Mouse (Mus musculus): ENCODE data around the gene Sdha. TPM values are rescaled to one million over a fixed set of nuclear protein-coding genes. Genes with fewer than 3 reads are reported as not detected.

The Sdha gene
- polyA plus RNA-seq, 1 experiment, result 83.1 TPM

DNA sequence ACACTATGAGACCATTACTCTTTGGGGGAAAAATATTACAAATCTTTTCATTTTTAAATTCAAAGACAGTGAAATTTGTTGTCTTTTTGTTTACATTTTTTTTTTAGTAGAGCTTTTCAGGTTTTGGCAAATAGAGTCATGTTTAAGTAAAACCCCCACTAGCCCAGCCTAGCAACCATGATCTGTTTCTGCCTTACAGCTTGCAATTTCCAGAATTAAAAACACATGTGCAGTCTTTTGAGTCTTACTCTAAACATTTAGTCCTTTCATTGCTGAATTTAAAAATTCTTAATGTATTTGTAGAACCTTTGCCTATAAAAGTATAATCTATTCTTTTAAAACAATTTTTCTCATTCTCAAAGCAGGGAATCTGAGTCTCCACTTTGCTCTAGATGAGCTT lies 20.8 kb downstream of the Sdha start:
- TF ChIP-seq POLR2A (IDR thresholded peaks at IDR 0.05; ENCODE audit: control insufficient read depth, low read depth, low read length) (no peak), CTCF (IDR thresholded peaks at IDR 0.05; ENCODE audit: control insufficient read depth, insufficient read depth, insufficient replicate concordance, low read depth, low read length) (no peak)
- Histone ChIP-seq H3K27ac (ENCODE audit: control insufficient read depth, insufficient read depth, low read depth, low read length) (no peak overlapping the region), H3K36me3 (ENCODE audit: control insufficient read depth, insufficient read depth, low read length) (peaks cover 5% of the 10 kb centered on the region), H3K27me3 (ENCODE audit: control insufficient read depth, insufficient read depth, low read length) (no peaks in the 10 kb centered on the region), H3K4me1 (ENCODE audit: control insufficient read depth, insufficient read depth, low read length) (no peaks in the 10 kb centered on the region), H3K4me3 (ENCODE audit: control insufficient read depth, low read depth, low read length) (no peak overlapping the region)

- Histone ChIP-seq H3K4me1 (ENCODE audit: control insufficient read depth, insufficient read depth, low read length) (no peaks in the 10 kb centered on the region), H3K36me3 (ENCODE audit: control insufficient read depth, insufficient read depth, low read length) (no peaks in the 10 kb centered on the region), H3K27me3 (ENCODE audit: control insufficient read depth, insufficient read depth, low read length) (no peaks in the 10 kb centered on the region), H3K4me3 (ENCODE audit: control insufficient read depth, low read depth, low read length) (peak within 1 kb of the TSS; percentile 94), H3K27ac (ENCODE audit: control insufficient read depth, insufficient read depth, low read depth, low read length) (peak within 1 kb of the TSS; percentile 87)
- peak; percentile 94; the same call in 1 of the 2 replicates for TF ChIP-seq POLR2A (IDR thresholded peaks at IDR 0.05; ENCODE audit: control insufficient read depth, low read depth, low read length)
- no peak for TF ChIP-seq CTCF (IDR thresholded peaks at IDR 0.05; ENCODE audit: control insufficient read depth, insufficient read depth, insufficient replicate concordance, low read depth, low read length)
Measured at GRCm38 (mm10) chr13:74317170-74317849, 32.8 kb downstream of the Sdha start, which contains the start of gene Pdcd6. TSS of gene Pdcd6 (minus strand) at chr13:74317580.

- no peak for TF ChIP-seq POLR2A (IDR thresholded peaks at IDR 0.05; ENCODE audit: control insufficient read depth, low read depth, low read length)
- TF ChIP-seq CTCF (IDR thresholded peaks at IDR 0.05; ENCODE audit: control insufficient read depth, insufficient read depth, insufficient replicate concordance, low read depth, low read length), result no peak
- no peaks in the 10 kb centered on the region for H3K27me3 ChIP-seq (ENCODE audit: control insufficient read depth, insufficient read depth, low read length)
- H3K4me3 ChIP-seq (ENCODE audit: control insufficient read depth, low read depth, low read length), result peak overlapping the region; percentile 94
- no peaks in the 10 kb centered on the region for H3K4me1 ChIP-seq (ENCODE audit: control insufficient read depth, insufficient read depth, low read length)
- H3K36me3 ChIP-seq (ENCODE audit: control insufficient read depth, insufficient read depth, low read length), result no peaks in the 10 kb centered on the region
- H3K27ac ChIP-seq (ENCODE audit: control insufficient read depth, insufficient read depth, low read depth, low read length), result peak overlapping the region; percentile 87
Measured at GRCm38 (mm10) chr13:74316789-74317169, 33.3 kb downstream of the Sdha start.

DNA sequence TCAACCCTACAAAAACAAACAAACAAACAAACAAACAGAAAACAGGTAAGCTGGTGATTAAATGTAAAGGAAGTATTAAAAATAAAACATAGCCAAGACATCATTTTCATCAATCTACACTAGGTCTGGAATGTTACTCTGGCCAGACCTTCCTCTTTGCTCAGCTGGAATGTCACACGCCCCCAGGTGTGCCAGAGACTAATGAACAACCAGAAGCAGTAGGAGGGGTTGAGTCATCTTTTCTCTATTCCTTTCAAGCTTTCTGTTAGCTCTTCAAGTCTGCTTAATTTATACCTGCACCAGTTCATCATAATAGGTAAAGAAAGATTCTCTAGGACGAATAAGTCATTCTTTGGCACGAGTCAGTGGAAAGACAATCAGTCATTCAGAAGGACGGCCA lies 33.7 kb downstream of the Sdha start:
- peak overlapping the region; percentile 87 for H3K27ac ChIP-seq (ENCODE audit: control insufficient read depth, insufficient read depth, low read depth, low read length)
- H3K4me1 ChIP-seq (ENCODE audit: control insufficient read depth, insufficient read depth, low read length), result no peaks in the 10 kb centered on the region
- peak overlapping the region; percentile 94 for H3K4me3 ChIP-seq (ENCODE audit: control insufficient read depth, low read depth, low read length)
- TF ChIP-seq POLR2A (IDR thresholded peaks at IDR 0.05; ENCODE audit: control insufficient read depth, low read depth, low read length), result no peak
- TF ChIP-seq CTCF (IDR thresholded peaks at IDR 0.05; ENCODE audit: control insufficient read depth, insufficient read depth, insufficient replicate concordance, low read depth, low read length), result no peak
- no peaks in the 10 kb centered on the region; the same call in 1 of the 2 replicates for H3K36me3 ChIP-seq (ENCODE audit: control insufficient read depth, insufficient read depth, low read length)
- no peaks in the 10 kb centered on the region for H3K27me3 ChIP-seq (ENCODE audit: control insufficient read depth, insufficient read depth, low read length)

DNA sequence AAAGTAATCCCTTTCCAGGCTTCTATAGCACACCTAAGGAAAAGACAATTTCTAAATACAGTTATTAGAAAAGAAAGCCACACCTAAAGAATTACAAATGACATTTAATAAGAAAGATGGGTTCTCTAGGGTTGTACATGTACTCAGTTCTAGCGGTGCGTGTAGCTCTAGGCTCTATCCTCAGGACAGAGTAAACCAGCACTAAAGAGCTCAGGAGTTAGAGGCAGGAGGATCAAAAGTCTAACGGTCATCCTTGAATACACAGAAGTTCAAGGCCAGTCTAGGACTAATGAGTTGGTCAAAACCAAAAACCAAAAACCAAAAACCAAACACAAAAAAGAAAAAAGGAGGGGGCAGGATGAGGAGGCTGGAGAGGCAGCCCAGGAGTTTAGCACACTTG lies 35.5 kb downstream of the Sdha start:
- Histone ChIP-seq H3K4me1 (ENCODE audit: control insufficient read depth, insufficient read depth, low read length) (no peaks in the 10 kb centered on the region), H3K27ac (ENCODE audit: control insufficient read depth, insufficient read depth, low read depth, low read length) (no peak overlapping the region), H3K27me3 (ENCODE audit: control insufficient read depth, insufficient read depth, low read length) (no peaks in the 10 kb centered on the region), H3K36me3 (ENCODE audit: control insufficient read depth, insufficient read depth, low read length) (no peaks in the 10 kb centered on the region; the same call in 1 of the 2 replicates), H3K4me3 (ENCODE audit: control insufficient read depth, low read depth, low read length) (no peak overlapping the region)
- TF ChIP-seq POLR2A (IDR thresholded peaks at IDR 0.05; ENCODE audit: control insufficient read depth, low read depth, low read length) (no peak), CTCF (IDR thresholded peaks at IDR 0.05; ENCODE audit: control insufficient read depth, insufficient read depth, insufficient replicate concordance, low read depth, low read length) (no peak)

GRCm38 (mm10) chr13:74305780-74306179 lies 44.3 kb downstream of the Sdha start:
- Histone ChIP-seq H3K27me3 (ENCODE audit: control insufficient read depth, insufficient read depth, low read length) (no peaks in the 10 kb centered on the region), H3K4me3 (ENCODE audit: control insufficient read depth, low read depth, low read length) (no peak overlapping the region), H3K27ac (ENCODE audit: control insufficient read depth, insufficient read depth, low read depth, low read length) (no peak overlapping the region), H3K36me3 (ENCODE audit: control insufficient read depth, insufficient read depth, low read length) (peaks cover 2% of the 10 kb centered on the region), H3K4me1 (ENCODE audit: control insufficient read depth, insufficient read depth, low read length) (no peaks in the 10 kb centered on the region)
- TF ChIP-seq CTCF (IDR thresholded peaks at IDR 0.05; ENCODE audit: control insufficient read depth, insufficient read depth, insufficient replicate concordance, low read depth, low read length) (no peak), POLR2A (IDR thresholded peaks at IDR 0.05; ENCODE audit: control insufficient read depth, low read depth, low read length) (no peak)

GRCm38 (mm10) chr13:74305380-74305779 lies 44.7 kb downstream of the Sdha start:
- H3K27ac ChIP-seq (ENCODE audit: control insufficient read depth, insufficient read depth, low read depth, low read length), result no peak overlapping the region
- no peak for TF ChIP-seq CTCF (IDR thresholded peaks at IDR 0.05; ENCODE audit: control insufficient read depth, insufficient read depth, insufficient replicate concordance, low read depth, low read length)
- no peak for TF ChIP-seq POLR2A (IDR thresholded peaks at IDR 0.05; ENCODE audit: control insufficient read depth, low read depth, low read length)
- peaks cover 2% of the 10 kb centered on the region for H3K36me3 ChIP-seq (ENCODE audit: control insufficient read depth, insufficient read depth, low read length)
- no peaks in the 10 kb centered on the region for H3K27me3 ChIP-seq (ENCODE audit: control insufficient read depth, insufficient read depth, low read length)
- no peaks in the 10 kb centered on the region for H3K4me1 ChIP-seq (ENCODE audit: control insufficient read depth, insufficient read depth, low read length)
- H3K4me3 ChIP-seq (ENCODE audit: control insufficient read depth, low read depth, low read length), result no peak overlapping the region
